Mouse (Mus musculus): ENCODE measurements at regions not wholly inside any gene's neighbourhood (a gene's known extent, or its start where the extent isn't known, plus 50 kb on each side); places are given as distances from the start of the nearest gene placed in this dataset.

- no peak for DNase-seq (ENCODE audit: low read depth, low spot score)
Observed at GRCm38 (mm10) chr15:59207976-59208375, 318.9 kb downstream of the Gm49356 start.

GRCm38 (mm10) chr15:59212362-59212761 lies 323.3 kb downstream of the Gm49356 start:
- no peak for DNase-seq (ENCODE audit: low read depth, low spot score)

GRCm38 (mm10) chr15:59214096-59214495 lies 325.0 kb downstream of the Gm49356 start:
- DNase-seq (ENCODE audit: low read depth, low spot score) = no peak

GRCm38 (mm10) chr15:59215239-59215638 lies 326.1 kb downstream of the Gm49356 start:
- DNase-seq (ENCODE audit: low read depth, low spot score) = no peak

- no peak for DNase-seq (ENCODE audit: low read depth, low spot score)
Observed at GRCm38 (mm10) chr15:59217481-59217880, 328.4 kb downstream of the Gm49356 start.

- DNase-seq (ENCODE audit: low read depth, low spot score) = no peak
Observed at GRCm38 (mm10) chr15:59218916-59219315, 329.8 kb downstream of the Gm49356 start.

GRCm38 (mm10) chr15:59225637-59226036 lies 336.5 kb downstream of the Gm49356 start:
- no peak for DNase-seq (ENCODE audit: low read depth, low spot score)

- no peak for DNase-seq (ENCODE audit: low read depth, low spot score)
Observed at GRCm38 (mm10) chr15:59227293-59227692, 338.2 kb downstream of the Gm49356 start.

- no peak for DNase-seq (ENCODE audit: low read depth, low spot score)
Observed at GRCm38 (mm10) chr15:59230536-59230935, 341.4 kb downstream of the Gm49356 start.

- no peak for DNase-seq (ENCODE audit: low read depth, low spot score)
Observed at GRCm38 (mm10) chr15:59231703-59232102, 342.6 kb downstream of the Gm49356 start.

- no peak for DNase-seq (ENCODE audit: low read depth, low spot score)
Observed at GRCm38 (mm10) chr15:59232290-59232689, 343.2 kb downstream of the Gm49356 start.

- DNase-seq (ENCODE audit: low read depth, low spot score) = no peak
Observed at GRCm38 (mm10) chr15:59237446-59238161, 348.5 kb downstream of the Gm49356 start.

GRCm38 (mm10) chr15:59241752-59242151 lies 352.7 kb downstream of the Gm49356 start:
- DNase-seq (ENCODE audit: low read depth, low spot score) = no peak

- peak; percentile 7 for DNase-seq (ENCODE audit: low read depth, low spot score)
Observed at GRCm38 (mm10) chr15:59245927-59246649, 357.0 kb downstream of the Gm49356 start.

- no peak for DNase-seq (ENCODE audit: low read depth, low spot score)
Observed at GRCm38 (mm10) chr15:59248477-59249260, 359.6 kb downstream of the Gm49356 start.

GRCm38 (mm10) chr15:59261380-59261779 lies 372.3 kb downstream of the Gm49356 start:
- DNase-seq (ENCODE audit: low read depth, low spot score) = no peak

GRCm38 (mm10) chr15:59262380-59262779 lies 373.3 kb downstream of the Gm49356 start:
- DNase-seq (ENCODE audit: low read depth, low spot score) = no peak

- DNase-seq (ENCODE audit: low read depth, low spot score) = peak; percentile 71
Observed at GRCm38 (mm10) chr15:59263433-59264328, 374.6 kb downstream of the Gm49356 start.

Measured in CD4-positive helper T cell, adult 2 months (primary cell).